Mouse (Mus musculus) liver, adult 2 months (tissue): ENCODE data around the gene Gse1.

Source experiments
- CTCF ChIP-seq: fragments of 200-500 bp; IDR thresholded peaks from 2 replicates; pipeline ENCODE4 v1.5.1; 2011; ENCODE audit warnings: low read depth, low read length, control low read depth
- POLR2A ChIP-seq: fragments of 200-500 bp; IDR thresholded peaks from 2 replicates; pipeline ENCODE4 v1.6.1; 2011; ENCODE audit warnings: low read length, control low read depth; ENCODE audit not compliant: insufficient read depth; ENCODE audit errors: extremely low read depth

DNA sequence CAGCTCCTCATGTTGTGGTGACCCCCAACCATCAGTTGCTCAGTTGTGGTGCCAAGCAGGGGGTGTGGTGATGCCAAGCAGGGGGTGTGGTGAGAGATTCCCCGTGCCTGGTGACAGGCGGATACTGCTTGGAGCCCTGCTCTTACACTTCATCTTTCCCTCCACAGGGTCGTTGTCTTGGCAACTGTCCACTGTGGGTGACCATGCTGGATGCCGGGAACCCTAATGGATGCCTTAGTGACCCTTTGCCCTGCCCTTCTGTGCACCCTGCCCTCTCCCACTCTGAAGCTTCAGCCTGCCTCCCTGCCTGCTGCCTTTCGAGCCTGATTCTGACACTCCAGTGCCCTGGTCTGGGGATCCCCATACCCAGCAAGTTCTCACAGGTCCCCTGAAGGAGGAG lies 109.4 kb downstream of the Gse1 start:
- no peak for TF ChIP-seq CTCF
- no peak for TF ChIP-seq POLR2A
